23 mouse cellular contexts compared by ENCODE assay signal in genomic region chr13:108467046-108467445, GRCm38 (mm10). TPM values are rescaled to one million over a fixed set of nuclear protein-coding genes. Genes with fewer than 3 reads are reported as not detected.
DNase-seq lines count a peak whose midpoint lies in the region; TF ChIP-seq lines count a peak whose summit lies in the region.
"Had no signal": no experiment of that assay in that cellular context is flagged by ENCODE, and none has a peak within 500 bp of the region (broad histone marks: within the 10 kb centered on the region; RNA-seq: fewer than 3 reads in every experiment).

No protein-coding gene starts in this region.

- TF ChIP-seq POLR2A in embryonic fibroblast, embryonic 13.5 days (IDR thresholded peaks at IDR 0.05; ENCODE audit: low read depth, low read length), result no peak

- H3K4me3 ChIP-seq in embryonic fibroblast, embryonic 13.5 days (ENCODE audit: insufficient read depth, low read length), result no peak overlapping the region
- H3K4me3 ChIP-seq: forebrain, embryonic 10.5 days; hindbrain, embryonic 12.5 days; liver, embryonic 13.5 days; midbrain, embryonic 10.5 days; neural tube, embryonic 15.5 days had no signal

- DNase-seq in heart, adult 11 months, result peak; percentile 74
- no peak for DNase-seq in heart, postnatal 36 days
- peak; percentile 17 for DNase-seq in kidney, adult 9 months
- no peak for DNase-seq in kidney, adult 11 months
- DNase-seq in heart, postnatal 4 days, result peak; percentile 52
- no peak for DNase-seq in left cerebral cortex, postnatal 10 days (ENCODE audit: extremely low spot score in 1 of 2, low spot score in 2 of 2)
- DNase-seq: adrenal gland, postnatal 25 days; cerebellum, adult 9-10 months; gastrocnemius, postnatal 10 days; kidney, adult 18-20 months; kidney, postnatal 36 days; liver, embryonic 13.5 days; lung, adult 2 months; right cerebral cortex, adult 18-20 months; thymus, adult 2 months; thymus, postnatal 4 days had no signal

- intact Hi-C loops in heart, postnatal 36 days (cut with DNase I), result no loop called here
- intact Hi-C loops in left cerebral cortex, postnatal 10 days (cut with DNase I), result no loop called here

- peak overlapping the region; percentile 65 for H3K27ac ChIP-seq in embryonic fibroblast, embryonic 13.5 days (ENCODE audit: insufficient read depth, low read length)
- H3K27ac ChIP-seq: forebrain, embryonic 10.5 days; hindbrain, embryonic 12.5 days; liver, embryonic 13.5 days; macrophage; midbrain, embryonic 10.5 days; neural tube, embryonic 15.5 days; stomach, postnatal 0 days had no signal

- H3K4me1 ChIP-seq in embryonic fibroblast, embryonic 13.5 days (ENCODE audit: control insufficient read depth, insufficient read depth, low read length), result no peaks in the 10 kb centered on the region
- H3K4me1 ChIP-seq: forebrain, embryonic 10.5 days; hindbrain, embryonic 12.5 days; liver, embryonic 13.5 days; midbrain, embryonic 10.5 days; neural tube, embryonic 15.5 days had no signal

- no peak for TF ChIP-seq CTCF in embryonic fibroblast, embryonic 13.5 days (IDR thresholded peaks at IDR 0.05; ENCODE audit: borderline replicate concordance, insufficient read depth, low read length)

RNA-seq across cellular contexts. Expression of gene Pde4d, which starts 17.3 kb away (rescaled TPM):
- 10 to 100 TPM; 37.4 to 43.6 TPM for total RNA-seq in heart, postnatal 36 days (2021)
- 26.9 and 37.0 TPM in 2 replicates for polyA plus RNA-seq in embryonic fibroblast, embryonic 13.5 days (2011; ENCODE audit: insufficient read length, low read depth, missing spikeins)
- total RNA-seq in heart, postnatal 4 days (2021), result 10 to 100 TPM; 57.1 to 61.1 TPM
- 100 to 1,000 TPM; 108 to 120 TPM for total RNA-seq in left cerebral cortex, postnatal 10 days (2021)

Comparison
In these comparisons a context has a peak if more than half of its experiments do, and no peak if none do; other contexts are left out.
1. DNase-seq: peak in heart, adult 11 months (single experiment), kidney, adult 9 months (single experiment) and heart, postnatal 4 days (single experiment); none in heart, postnatal 36 days (0 of 2), kidney, adult 11 months (single experiment) and left cerebral cortex, postnatal 10 days (0 of 2).